Mouse (Mus musculus): ENCODE measurements around the gene Trpc4ap.

The Trpc4ap gene

GRCm38 (mm10) chr2:155691336-155691722, 855 bp downstream of the Trpc4ap start:
- no peak for DNase-seq

GRCm38 (mm10) chr2:155689211-155689610, 3.0 kb downstream of the Trpc4ap start:
- DNase-seq: no peak

- DNase-seq: no peak
Observed at GRCm38 (mm10) chr2:155687746-155688145, 4.4 kb downstream of the Trpc4ap start.

GRCm38 (mm10) chr2:155686572-155686971, 5.6 kb downstream of the Trpc4ap start:
- DNase-seq: no peak

- no peak for DNase-seq
Observed at GRCm38 (mm10) chr2:155683821-155684220, 8.4 kb downstream of the Trpc4ap start.

GRCm38 (mm10) chr2:155683137-155683536, 9.0 kb downstream of the Trpc4ap start:
- no peak for DNase-seq

GRCm38 (mm10) chr2:155681874-155682273, 10.3 kb downstream of the Trpc4ap start:
- no peak for DNase-seq

GRCm38 (mm10) chr2:155681194-155681593, 11.0 kb downstream of the Trpc4ap start:
- DNase-seq: no peak

- DNase-seq: no peak
Observed at GRCm38 (mm10) chr2:155680591-155680990, 11.6 kb downstream of the Trpc4ap start.

- no peak for DNase-seq
Observed at GRCm38 (mm10) chr2:155679586-155680110, 12.5 kb downstream of the Trpc4ap start.

GRCm38 (mm10) chr2:155675118-155675517, 17.1 kb downstream of the Trpc4ap start:
- DNase-seq: no peak

GRCm38 (mm10) chr2:155673546-155673945, 18.6 kb downstream of the Trpc4ap start:
- DNase-seq: peak; percentile 73

GRCm38 (mm10) chr2:155671236-155671635, 20.9 kb downstream of the Trpc4ap start:
- peak; percentile 51 for DNase-seq

GRCm38 (mm10) chr2:155668461-155668860, 23.7 kb downstream of the Trpc4ap start:
- DNase-seq: peak; percentile 32

- no peak for DNase-seq
Observed at GRCm38 (mm10) chr2:155667881-155668280, 24.3 kb downstream of the Trpc4ap start.

GRCm38 (mm10) chr2:155663910-155664460, 28.2 kb downstream of the Trpc4ap start:
- no peak for DNase-seq

GRCm38 (mm10) chr2:155663097-155663496, 29.1 kb downstream of the Trpc4ap start:
- peak; percentile 68 for DNase-seq

- no peak for DNase-seq
Observed at GRCm38 (mm10) chr2:155662390-155662789, 29.8 kb downstream of the Trpc4ap start.

- no peak for DNase-seq
Observed at GRCm38 (mm10) chr2:155655759-155656372, 36.3 kb downstream of the Trpc4ap start.

GRCm38 (mm10) chr2:155652618-155653017, 39.6 kb downstream of the Trpc4ap start:
- DNase-seq: no peak

GRCm38 (mm10) chr2:155645746-155646145, 46.4 kb downstream of the Trpc4ap start:
- DNase-seq: no peak

GRCm38 (mm10) chr2:155641540-155642472, 50.4 kb downstream of the Trpc4ap start:
- DNase-seq: peak; percentile 77

GRCm38 (mm10) chr2:155640656-155641055, 51.5 kb downstream of the Trpc4ap start:
- DNase-seq: no peak
